Mouse (Mus musculus): ENCODE data around the gene Fam120a.

Fam120a gene

DNA sequence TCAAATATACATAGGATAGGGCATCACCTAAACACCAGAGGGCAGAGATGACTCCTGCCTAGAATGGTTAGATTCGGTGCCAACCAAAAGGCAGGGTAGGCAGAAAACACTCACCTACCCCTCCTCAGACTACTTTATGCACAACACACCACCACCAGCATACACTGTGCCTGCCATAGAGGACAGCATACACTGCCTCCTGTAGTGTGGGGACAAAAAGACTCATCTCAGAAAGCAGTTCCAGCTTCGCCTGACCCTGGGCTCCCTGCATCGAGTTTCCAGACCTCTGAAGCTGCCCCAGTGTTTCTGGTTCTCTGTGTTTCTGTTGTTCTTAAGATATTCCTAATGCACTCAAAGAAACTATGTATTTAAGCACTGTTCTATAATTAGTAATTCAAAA is 54.7 kb downstream of the Fam120a start:
- DNase-seq (ENCODE audit: low spot score in 2 of 2) = no peak

DNA sequence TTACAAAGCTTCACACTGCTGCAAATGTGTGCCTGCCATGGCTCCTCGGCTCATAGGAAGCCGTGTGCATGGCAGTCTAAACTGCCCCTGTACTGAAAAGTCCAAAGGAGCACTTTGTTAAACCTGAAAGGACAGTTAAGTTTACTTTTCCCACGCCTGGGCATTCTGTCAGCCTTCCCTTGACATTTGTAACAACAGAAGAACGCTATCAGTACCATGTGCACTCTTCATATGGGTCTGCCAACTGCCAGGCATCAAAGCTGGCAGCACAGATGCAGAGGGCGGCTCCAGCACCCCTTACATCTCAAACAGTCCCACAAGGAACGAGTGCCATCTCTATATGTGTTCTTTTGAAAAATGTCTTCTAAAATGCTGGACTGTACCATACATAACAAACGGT is 56.4 kb downstream of the Fam120a start:
- no peak for DNase-seq (ENCODE audit: low spot score in 2 of 2)

DNA sequence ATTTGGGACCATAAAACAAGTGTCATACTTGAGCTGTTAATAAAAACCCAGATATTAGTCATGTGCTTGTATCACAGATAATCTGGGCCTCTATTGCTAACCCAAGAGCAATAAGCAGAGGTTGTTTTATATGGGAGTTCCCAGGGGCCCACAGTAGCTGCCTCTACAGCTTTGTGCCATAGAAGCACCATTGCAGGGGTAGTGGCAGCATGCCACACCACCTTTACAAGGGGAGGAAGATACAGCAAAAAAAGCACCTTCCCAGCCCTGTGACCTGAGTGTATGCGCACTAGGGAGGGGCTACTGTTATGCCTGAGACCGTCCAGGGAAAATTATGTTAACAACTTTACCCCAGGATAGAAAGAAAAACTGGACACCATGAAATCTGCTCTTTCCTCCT is 62.4 kb downstream of the Fam120a start:
- DNase-seq (ENCODE audit: low spot score in 2 of 2) = no peak

DNA sequence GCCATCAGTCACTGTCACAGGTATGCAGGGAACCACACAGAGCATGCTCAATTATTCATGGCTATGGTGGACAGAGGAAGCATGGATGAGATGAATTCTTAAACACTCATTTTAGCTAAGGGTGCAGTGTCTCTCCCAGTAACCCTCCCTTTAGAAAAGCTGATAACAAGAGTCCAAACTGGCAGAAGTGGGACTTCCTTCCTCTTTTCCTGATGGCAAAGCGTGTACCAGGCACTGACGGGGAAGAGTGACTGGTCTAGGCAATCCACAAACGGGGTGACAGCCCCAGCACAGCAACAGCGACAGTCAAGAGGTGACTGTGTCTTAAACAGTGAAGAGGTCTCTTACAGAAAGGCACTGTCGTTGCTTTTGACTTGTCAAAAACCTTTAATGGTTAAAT is 72.4 kb downstream of the Fam120a start:
- no peak for DNase-seq (ENCODE audit: low spot score in 2 of 2)

DNA sequence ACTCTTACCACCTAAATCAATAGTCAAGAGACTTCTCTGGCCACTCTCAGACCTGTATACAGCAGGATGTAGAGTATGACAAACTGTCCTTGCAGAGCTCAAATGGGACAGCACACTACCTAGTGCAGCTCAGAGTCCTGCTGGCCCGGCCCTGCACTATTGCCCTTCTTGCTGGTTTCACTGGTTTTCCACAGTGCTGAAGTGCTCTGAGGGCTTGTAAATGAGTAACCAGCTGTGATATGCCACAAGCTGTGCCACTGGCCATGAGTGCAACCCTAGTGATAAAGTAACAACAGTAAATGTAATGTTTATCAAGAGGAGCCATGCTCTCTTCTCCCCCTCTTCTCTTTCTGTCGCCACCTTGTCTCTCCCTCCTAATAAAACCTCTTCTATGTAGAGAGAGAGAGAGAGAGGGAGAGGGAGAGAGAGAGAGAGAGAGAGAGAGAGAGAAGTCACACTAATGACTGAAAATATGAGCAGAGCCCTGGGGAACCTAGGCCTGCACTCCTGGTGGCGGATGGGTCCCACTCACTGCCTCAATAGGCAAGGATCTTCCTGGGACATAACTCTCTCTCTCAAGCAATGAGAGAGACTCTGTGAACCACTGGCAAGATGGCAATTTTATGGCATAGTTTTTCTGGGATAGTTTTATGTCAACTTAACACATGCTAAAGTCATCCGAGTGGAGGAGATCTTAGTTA is 77.4 kb downstream of the Fam120a start:
- DNase-seq (ENCODE audit: low spot score in 2 of 2) = no peak

DNA sequence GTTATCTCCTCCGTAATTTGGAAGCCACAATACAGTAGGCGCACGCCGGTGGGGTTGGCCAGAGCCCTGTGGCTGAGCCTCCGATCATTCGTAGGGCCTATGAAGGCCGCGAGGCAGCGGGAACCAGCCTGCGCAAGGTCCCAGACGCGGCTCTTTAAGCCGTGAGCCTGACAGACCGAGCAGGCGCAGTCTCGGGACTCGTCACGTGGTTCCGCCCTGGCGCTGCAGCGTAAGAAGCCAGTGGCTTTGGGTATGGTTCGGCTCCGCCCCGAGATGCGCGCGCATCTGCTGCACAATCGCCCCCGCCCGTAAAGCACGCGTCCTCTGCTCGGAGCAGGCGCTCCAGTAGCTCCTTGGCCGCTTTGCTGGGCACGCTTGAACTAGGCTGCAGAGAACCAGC is 89.3 kb downstream of the Fam120a start:
- peak; percentile 97 to 99 for DNase-seq (ENCODE audit: low spot score in 2 of 2)

DNA sequence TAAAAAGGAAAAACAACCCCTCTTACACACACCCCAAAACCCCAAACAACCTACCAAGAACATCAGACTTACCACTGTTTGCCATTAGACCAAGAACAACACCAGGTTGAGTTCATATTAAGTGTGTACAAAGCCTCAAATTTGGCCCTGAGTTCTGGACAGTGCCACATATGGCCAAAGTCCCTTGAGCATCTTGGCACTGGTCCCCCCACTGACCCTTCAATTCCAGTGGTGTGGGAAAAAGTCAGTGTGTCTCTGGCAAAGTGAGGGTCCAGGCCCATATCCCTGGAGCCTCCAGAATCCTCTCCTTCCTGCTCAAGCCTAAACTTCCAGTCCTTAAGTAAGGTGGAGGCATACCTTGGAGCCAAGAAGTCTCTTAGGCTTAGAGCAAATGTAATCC is 90.0 kb downstream of the Fam120a start:
- no peak for DNase-seq (ENCODE audit: low spot score in 2 of 2)

DNA sequence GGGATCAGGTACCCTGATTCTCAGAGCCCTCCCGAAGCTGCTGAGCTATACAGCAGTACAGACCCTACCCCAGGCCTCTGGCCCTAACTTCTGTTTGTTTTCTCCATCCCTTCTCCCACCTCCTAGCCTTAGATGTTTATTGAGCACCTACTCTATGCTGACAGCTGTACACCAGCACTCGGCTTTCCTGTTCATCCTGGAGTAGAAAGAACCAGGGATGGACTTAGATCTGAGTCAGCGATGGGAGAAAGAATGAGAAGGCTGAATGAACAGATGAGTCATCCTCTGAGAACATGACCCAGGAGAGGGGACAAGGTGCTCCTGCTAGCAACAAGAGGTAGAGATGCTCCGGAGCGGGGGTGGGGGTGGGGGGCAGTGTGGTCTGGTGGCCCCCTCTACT is 95.1 kb downstream of the Fam120a start:
- DNase-seq (ENCODE audit: low spot score in 2 of 2) = no peak

DNA sequence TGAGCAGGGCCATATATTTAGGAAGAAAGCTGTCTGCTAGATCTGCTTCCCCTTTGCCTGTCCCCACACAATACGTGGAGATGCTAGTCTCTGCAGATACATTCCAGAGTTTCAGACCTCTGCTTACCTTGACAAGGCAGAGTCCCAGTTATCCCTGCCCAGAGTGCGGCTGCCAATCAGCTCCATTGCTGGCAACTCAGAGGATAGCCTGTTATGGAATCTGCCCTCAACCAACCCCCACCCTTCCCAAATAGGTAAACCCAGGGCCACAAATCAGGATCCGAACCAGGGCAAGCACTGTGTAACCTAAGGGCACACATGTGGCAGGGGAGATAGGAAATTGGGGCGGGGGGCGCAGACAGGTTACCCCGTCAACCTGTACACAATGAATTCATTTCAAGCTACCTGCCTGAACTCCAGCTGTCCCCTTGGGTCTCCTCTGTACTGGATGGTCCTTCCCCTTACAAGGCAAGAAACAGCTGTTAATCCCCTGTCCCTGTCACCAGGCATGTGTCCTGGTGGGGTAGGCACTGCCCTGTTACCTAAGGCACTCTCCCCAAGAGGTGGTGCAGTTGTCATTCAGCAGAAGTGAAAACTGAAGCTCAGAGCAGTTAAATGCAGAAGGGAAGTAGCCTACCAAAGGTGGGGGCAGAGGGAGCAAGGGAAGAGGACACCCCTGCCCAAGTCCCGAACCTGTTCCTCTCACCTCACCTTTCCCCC is 95.8 kb downstream of the Fam120a start:
- DNase-seq (ENCODE audit: low spot score in 2 of 2) = no peak

DNA sequence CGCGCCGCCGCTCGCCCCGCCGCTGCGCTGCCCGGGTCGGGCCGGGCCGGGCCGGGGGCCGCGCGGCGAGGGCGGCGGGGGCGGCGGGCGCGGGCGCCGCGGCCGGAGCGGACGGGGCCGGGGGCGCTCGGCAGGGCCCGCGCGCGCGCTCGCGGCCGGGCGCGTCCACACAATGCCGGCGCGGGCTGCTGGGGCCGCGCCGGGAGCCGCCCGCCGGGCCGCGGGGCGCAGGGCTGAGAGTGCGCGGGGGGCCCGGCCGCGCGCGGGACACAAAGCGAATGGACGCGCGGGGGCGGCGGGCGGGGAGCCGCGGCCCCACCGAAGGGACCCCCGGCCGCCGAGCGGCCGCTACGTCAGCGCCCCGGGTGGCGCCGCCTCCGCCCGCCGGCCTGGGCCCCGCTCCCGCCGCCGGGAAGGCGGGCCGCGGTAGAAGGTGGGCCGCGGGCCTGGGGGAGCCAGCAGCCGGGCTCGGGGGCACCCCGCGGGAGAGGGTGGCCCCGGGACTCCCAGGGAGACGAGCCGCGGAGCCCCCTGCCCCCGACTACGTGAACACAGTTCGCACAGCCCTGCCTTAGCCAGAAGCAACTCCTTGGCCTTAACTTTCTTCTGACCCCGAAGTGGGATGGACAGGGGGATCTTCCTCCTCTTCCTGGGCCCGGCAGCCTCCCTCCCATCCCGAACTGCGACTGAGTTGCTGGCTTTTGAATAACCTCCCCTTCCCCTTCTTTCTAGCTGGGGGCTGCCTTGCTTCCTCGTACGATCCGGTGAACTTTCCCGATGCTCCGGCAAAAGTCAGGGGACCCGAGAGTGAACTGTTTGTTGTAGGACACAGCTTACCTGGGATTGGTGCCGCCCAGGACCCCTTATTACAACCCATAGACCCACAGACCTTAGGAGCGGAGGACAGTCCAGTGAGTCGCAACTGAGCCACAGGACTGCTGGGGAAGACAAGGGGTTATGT is 96.8 kb downstream of the Fam120a start, which contains the start of gene Phf2:
Phf2 (minus strand) TSS at position 349 of the 961 bp plus-strand sequence.
- no peak for DNase-seq (ENCODE audit: low spot score in 2 of 2)

DNA sequence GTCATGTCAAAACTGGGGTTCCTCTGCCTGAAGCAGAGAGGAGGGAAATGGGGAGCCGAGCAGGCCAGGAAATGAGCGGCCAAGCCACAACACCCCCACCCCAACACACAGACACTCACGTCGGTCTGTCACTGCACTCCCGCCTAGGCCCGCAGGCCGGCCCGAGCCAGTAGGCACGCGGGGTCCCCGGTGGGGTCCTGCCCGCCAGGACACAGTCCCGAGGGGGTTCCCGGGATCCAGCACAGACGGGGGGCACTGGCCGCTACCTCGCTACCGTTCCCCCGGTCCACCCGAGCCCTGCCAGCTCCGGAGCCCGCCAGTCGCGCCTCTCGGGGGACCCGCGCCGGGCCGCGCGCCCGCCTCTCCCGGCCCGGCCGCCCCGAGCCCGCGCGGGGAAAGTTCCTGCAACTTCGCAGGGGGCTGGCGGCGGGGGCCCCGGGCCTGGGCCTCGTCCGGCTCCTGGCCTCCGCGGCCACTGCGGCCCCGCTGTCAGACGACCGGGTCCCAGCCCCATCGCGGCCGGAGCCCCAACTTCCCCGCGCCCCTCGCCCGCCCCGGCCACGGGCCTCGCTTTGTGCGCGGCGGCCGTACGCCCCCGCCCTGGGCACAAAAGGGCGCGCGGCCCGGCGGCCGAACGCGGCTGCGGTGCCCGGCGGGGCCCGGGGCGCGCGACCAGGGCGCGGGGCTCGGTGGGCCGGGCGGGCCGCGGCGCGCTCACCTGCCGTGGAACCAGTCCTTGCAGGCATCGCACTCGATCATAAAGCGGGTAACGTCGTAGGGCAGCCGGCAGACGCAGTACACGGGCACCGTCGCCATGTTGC is 97.7 kb downstream of the Fam120a start:
- no peak for DNase-seq (ENCODE audit: low spot score in 2 of 2)

DNA sequence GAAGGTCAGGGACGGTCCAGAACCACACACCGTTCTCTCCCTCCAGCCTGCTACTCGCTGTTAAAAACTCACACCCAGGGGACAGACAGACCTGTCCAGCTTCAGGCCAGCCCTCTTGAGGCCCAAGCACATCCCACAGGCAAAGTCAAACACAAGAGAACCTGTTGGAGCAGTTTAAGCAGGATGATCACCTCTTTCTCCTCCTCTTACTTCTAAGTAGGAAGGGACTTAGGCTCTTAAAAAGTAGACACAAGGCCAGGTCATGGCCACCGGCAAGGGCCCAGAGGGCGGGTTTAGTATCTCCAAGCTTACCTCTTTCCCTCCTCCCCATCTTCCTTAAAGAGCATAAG is 98.2 kb downstream of the Fam120a start:
- no peak for DNase-seq (ENCODE audit: low spot score in 2 of 2)

DNA sequence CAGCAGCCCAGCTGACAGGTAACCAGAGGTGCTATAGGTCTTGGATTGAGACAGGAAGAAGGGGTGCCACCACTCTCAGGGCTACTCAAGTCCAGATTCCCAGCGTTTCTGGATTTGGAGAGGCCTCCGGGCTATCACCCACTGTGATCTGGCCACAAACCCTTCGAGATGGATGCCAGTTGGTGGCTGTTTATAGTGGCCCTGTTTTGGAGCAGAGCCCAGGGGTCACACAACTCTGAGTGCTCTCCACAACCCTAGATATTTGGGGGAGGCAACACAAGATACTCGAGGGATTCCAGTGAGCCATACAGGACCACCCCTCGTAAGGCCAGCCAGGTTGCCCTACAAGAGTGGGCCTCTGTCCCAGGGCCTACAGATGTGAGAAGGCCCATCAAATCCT is 98.7 kb downstream of the Fam120a start:
- DNase-seq (ENCODE audit: low spot score in 2 of 2) = no peak

DNA sequence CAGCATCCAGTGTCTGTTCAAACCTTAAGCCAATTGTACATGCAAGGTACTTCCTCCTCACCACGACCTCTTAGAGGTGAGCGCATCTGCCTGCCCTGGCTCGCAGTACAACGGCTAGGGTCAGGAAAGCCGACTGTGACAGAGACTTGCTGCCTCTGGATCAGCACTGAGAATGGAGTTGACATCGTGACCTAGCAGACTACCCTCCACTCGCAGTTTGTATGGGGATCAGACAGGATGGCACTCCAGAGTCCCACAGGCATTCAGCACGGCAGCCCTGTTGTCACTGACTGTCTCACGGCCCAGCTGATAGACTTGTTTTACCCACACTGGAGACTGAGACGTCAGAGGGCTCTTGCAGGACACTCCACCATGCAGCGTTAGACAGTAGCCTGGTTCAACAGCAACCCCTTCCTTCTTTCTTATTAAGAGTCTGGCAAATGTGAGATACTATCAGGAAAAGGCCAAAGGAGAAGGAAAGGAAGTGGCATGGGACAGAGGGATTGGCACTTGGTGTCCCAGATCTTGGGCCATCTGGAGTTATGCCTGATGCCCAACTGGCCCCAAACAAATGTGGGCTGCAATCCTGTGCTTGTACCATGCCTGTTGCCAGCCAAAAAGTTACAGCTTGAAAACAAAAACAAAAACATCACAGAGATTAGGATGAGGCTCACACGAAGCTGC is 103.0 kb downstream of the Fam120a start:
- DNase-seq (ENCODE audit: low spot score in 2 of 2) = no peak

DNA sequence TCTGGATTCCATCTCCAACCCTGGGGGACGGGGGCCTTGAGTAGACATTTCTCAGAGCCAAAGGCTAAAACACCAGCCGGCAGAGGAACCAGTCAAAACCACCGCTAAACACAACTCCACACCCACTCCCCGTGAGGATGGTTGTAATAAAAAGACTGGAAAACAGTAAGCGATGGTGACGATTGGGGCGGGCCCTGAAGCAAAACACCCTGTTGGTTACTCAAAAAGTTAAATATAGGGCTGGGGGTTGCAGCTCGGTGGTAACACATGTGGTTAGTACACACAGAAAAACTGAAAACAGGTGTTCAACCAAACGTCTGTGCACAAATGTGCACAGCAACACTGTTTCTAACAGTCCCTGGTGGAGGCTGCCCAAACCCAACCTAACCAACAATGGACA is 104.3 kb downstream of the Fam120a start:
- no peak for DNase-seq (ENCODE audit: low spot score in 2 of 2)

DNA sequence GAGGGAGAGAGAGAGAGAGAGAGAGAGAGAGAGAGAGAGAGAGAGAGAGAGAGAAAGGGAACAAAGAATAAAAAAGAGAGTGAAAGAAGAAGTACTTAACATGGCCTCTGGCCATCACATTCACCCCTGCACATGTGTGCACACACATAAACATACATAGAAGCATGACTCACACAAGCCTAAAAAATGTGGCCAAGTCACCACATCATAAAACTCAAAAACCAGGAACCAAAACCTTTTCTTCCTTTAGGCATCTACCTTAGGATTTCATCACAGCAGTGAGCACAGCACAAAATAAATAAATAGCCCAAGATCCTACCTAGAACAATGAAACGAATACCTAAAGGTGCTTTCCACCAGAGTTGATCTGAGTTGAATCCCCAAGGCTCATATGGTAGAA is 105.9 kb downstream of the Fam120a start:
- no peak for DNase-seq (ENCODE audit: low spot score in 2 of 2)

DNA sequence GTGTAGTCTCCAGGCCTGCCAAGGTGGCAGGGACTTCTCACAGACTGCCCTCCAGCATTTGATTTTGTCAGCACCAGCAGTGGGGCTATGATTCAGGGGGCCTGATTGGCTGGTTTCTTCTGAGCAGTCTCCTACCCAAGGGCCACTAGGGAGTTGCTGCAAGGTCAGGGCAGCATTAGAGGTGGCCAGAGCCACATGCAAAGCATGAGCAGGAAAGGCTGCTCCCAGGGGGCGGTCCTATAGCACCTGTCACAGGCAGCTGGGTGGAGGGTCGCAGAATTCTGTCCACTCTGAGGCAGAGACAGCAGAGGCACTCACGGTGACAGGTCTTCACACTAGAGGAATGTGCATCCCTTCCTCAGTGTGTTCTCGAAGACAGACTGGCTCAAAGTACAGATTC is 109.0 kb downstream of the Fam120a start:
- DNase-seq (ENCODE audit: low spot score in 2 of 2) = no peak

DNA sequence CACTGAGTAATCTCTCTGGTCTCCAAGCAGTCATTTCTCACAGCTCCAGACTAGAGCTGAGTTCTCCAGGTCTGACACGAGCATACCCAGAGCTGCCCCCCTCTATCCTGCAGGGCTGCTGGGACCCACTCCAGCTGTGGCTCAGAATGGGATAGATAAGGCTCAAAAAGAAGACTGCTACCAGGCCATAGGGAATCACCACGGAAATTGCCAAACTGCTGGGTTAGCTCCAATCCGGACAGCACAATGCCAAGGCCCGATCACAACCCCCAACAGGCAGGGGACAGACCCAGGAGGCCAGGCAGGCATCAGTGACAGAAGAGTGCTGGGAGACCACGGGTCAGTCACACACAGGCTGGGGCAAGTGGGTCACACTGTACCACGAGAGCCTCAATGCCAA is 109.8 kb downstream of the Fam120a start:
- no peak for DNase-seq (ENCODE audit: low spot score in 2 of 2)

DNA sequence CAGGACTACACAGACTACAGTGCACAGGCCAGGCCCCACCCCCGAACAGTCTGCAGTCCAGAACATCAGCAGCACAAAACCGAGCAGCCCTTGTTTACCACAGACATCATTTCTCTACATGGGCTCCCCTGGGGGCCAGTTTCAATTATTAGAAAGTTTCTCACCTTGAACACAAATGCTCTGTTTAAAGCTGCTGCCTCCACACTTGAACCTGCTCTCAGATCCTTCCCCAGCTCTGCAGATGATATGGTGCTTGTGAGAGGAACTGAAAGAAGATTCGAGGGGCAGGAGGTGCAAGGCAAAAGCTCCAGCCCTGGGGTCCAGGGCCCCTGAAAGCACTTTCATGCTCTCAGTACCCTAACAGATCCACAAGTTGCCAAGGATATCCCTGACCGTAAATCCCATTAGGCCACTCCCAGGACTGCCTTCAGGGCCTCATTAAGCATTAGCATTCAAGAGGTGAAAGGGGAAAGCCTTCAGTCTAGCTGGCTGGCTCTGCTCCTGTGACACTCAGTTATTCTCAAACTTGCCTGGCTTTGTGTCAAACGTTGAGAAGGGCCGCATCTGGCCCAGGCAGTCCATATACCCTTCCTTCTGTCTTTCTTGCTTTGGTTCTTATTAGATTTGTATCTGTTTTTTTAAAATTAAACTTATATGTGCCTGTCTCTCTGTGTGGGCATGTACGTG is 110.4 kb downstream of the Fam120a start:
- DNase-seq (ENCODE audit: low spot score in 2 of 2) = no peak

DNA sequence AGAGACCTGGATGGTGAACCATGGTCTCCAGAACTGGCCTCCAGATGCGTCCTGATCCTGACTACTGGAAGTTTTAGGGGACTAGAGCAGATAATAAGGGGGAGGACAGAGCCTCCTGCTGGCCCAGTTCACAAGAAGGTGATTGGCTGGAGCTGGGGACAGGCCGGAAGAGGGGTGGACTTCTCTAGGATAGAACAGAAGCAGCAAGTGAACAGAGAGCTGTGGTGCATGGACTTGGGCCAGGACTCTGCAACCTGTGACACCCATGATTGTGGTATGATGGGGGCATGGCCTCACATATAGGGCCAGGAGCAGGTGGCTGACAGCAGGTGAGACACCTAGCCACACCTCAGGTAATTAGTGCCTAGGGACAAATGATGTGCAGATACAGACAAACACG is 113.9 kb downstream of the Fam120a start:
- no peak for DNase-seq (ENCODE audit: low spot score in 2 of 2)

All from frontal cortex, postnatal 14 days (tissue).